Mouse (Mus musculus) CH12.LX (cell line): Measurements from ENCODE around the gene Sh2d5.

Experiments
- CTCF ChIP-seq, 2 experiments: IDR thresholded peaks in 1 of 2; conservative IDR thresholded peaks in 1 of 2; 2 replicates each; pipeline ENCODE4 v1.5.1; 2011 to 2012; ENCODE audit warnings: low read depth in 2 of 2, low read length in 2 of 2, improper control_type of control experiment in 1 of 2, inconsistent platforms in 1 of 2, mild to moderate bottlenecking in 1 of 2, moderate library complexity in 1 of 2
- HCFC1 ChIP-seq: IDR thresholded peaks from 2 replicates; pipeline ENCODE4 v1.6.1; 2012; ENCODE audit warnings: low read depth, mild to moderate bottlenecking, inconsistent platforms, low read length, improper control_type of control experiment
- MAX ChIP-seq: IDR thresholded peaks from 2 replicates; pipeline ENCODE4 v1.6.1; 2011; ENCODE audit warnings: low read length, improper control_type of control experiment
- MAZ ChIP-seq: IDR thresholded peaks from 2 replicates; pipeline ENCODE4 v1.6.1; 2012; ENCODE audit warnings: low read depth, mild to moderate bottlenecking, inconsistent platforms, low read length, improper control_type of control experiment, moderate library complexity
- MYC ChIP-seq: IDR thresholded peaks from 2 replicates; pipeline ENCODE4 v1.6.1; 2011; ENCODE audit warnings: low read depth, mild to moderate bottlenecking, improper control_type of control experiment, low read length
- NRF1 ChIP-seq: IDR thresholded peaks from 2 replicates; pipeline ENCODE4 v1.6.1; 2014; ENCODE audit warnings: low read depth, mild to moderate bottlenecking, inconsistent platforms, low read length, improper control_type of control experiment, moderate library complexity
- POLR2A ChIP-seq: IDR thresholded peaks from 2 replicates; pipeline ENCODE4 v1.6.1; 2011; ENCODE audit warnings: low read depth, mild to moderate bottlenecking, improper control_type of control experiment, low read length
- POLR2AphosphoS2 ChIP-seq: IDR thresholded peaks from 2 replicates; pipeline ENCODE4 v1.6.1; 2011; ENCODE audit warnings: low read depth, low read length, improper control_type of control experiment
- RAD21 ChIP-seq: IDR thresholded peaks from 2 replicates; pipeline ENCODE4 v1.6.1; 2011; ENCODE audit warnings: low read depth, mild to moderate bottlenecking, low read length, improper control_type of control experiment, moderate library complexity
- UBTF ChIP-seq: IDR thresholded peaks from 2 replicates; pipeline ENCODE4 v1.6.1; 2012; ENCODE audit warnings: low read depth, mild to moderate bottlenecking, inconsistent platforms, low read length, improper control_type of control experiment, moderate library complexity

DNA sequence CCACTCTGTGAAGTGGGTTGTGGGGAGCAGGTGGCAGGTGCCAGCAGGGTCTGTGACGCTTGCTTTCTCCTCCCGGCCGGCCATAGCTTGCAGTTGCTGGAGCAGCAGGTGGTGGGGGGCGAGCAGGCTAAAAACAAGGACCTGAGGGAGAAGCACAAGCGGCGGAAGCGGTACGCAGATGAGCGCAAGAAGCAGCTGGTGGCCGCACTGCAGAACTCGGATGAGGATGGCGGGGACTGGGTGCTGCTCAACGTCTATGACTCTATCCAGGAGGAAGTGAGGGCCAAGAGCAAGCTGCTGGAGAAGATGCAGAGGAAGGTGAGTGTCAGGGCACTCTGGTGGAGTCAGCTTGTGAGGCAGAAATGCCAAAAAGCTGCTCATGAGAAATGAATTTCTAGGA is 41.8 kb downstream of the Sh2d5 start:
- TF ChIP-seq RAD21 (no peak), MYC (no peak), MAZ (no peak), NRF1 (no peak), CTCF (conservative IDR thresholded peaks at IDR 0.05 in 1 of 2, IDR thresholded peaks at IDR 0.05 in 1 of 2; ENCODE audit: low read depth in 2 of 2, low read length in 2 of 2) (no peak), POLR2A (no peak), MAX (no peak), UBTF (no peak), HCFC1 (no peak), POLR2AphosphoS2 (no peak)
